Mouse (Mus musculus) testis, adult 2 months (tissue): ENCODE results near the gene Cdca4.

Experiments
- CTCF ChIP-seq: fragments of 200-500 bp; IDR thresholded peaks from 2 replicates; pipeline ENCODE4 v1.5.1; 2012; ENCODE audit warnings: low read depth, mild to moderate bottlenecking, inconsistent platforms, low read length, moderate library complexity; ENCODE audit not compliant: control insufficient read depth, insufficient read depth, insufficient replicate concordance
- POLR2A ChIP-seq: fragments of 200-500 bp; IDR thresholded peaks from 2 replicates; pipeline ENCODE4 v1.6.1; 2012; ENCODE audit warnings: low read depth, mild to moderate bottlenecking, inconsistent platforms, low read length, moderate library complexity; ENCODE audit not compliant: control insufficient read depth

DNA sequence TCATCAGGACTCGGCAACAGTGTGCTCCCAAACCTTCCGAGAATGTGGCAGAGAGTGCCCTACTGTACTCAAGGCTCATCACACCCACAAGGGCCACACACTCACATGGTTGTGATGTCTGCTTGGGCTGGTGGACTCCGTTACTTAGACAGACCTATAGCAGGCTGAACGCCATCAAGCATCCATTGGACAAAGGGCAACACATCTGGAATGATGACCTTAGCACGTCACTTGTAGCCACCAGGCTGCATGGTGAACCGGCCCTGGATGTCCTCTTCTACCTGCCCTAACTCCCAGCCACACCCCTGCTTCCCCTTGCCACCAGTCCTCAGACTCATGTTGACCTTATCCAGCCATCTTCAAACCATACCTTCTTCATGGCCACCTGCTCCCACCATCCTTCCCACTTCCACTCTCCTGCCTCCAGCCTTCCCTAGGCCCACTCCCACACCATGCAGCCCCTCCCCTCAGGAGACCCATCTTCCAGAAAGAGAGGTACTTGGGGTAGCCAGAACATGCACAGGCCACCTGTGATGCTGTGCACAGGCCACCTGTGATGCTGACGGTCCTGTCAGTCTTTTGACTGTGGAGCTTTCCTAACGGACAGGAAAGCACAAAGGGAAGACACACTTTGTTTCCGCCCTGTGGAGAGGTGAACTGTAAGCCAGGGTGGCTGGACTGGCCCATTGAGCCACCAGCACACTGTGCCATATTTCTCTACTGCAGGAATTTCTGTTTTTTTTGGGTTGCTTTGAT is 29.5 kb upstream of the Cdca4 start:
- no peak for TF ChIP-seq POLR2A
- TF ChIP-seq CTCF: no peak
